Mouse (Mus musculus) gastrocnemius, postnatal 36 days (tissue): ENCODE results near the gene Sspo. TPM values are rescaled to one million over a fixed set of nuclear protein-coding genes. Genes with fewer than 3 reads are reported as not detected.
A peak's percentile ranks its signal among the peaks of the same experiment; 100 is the strongest.

ENCODE experiments used
- DNase-seq, 2 experiments: peaks; one replicate each; pipeline ENCODE4 v3.0.0; 2022
- intact Hi-C: fragments of 180-260 bp; cut with DNase I; formaldehyde crosslinking; loops from one replicate; pipeline ENCODE4 v1.15.1; 2025
- microRNA-seq, 2 experiments: library from miRNA; unstranded; fragments of <30 nt; microRNA quantifications; one replicate each; pipeline ENCODE4 v1.2.0; 2021
- total RNA-seq, 2 experiments: library from RNA; stranded (reverse); gene quantifications; 2 replicates each; pipeline ENCODE4 v1.2.3; 2021

The Sspo gene
- total RNA-seq, 2 experiments from 2014 or later: 0.39 to 0.54 TPM

DNA sequence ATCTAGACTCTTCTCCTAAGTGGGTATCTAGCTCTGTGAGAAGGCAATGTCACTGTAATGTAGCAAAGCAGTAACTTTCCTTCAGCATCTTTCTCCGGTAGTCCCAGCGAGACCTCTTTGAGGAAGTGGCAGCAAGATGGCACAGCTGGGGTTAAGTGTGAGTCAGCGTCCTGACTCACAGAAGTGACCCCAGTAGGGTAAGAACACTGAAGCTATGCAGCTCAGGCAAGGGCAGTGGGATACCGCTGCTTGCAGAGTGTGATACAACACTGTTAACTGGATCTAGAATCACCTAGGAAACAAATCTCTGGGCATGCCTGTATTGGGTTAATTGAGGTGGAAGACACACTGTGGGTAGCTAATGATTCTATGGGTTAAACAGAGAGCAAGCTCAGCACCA is 88.1 kb downstream of the Sspo start:
- no peak for DNase-seq
- intact Hi-C loops: loop anchor here (5.0 kb wide), 1 partner anchor 359 kb away; no protein-coding TSS in a partner anchor

DNA sequence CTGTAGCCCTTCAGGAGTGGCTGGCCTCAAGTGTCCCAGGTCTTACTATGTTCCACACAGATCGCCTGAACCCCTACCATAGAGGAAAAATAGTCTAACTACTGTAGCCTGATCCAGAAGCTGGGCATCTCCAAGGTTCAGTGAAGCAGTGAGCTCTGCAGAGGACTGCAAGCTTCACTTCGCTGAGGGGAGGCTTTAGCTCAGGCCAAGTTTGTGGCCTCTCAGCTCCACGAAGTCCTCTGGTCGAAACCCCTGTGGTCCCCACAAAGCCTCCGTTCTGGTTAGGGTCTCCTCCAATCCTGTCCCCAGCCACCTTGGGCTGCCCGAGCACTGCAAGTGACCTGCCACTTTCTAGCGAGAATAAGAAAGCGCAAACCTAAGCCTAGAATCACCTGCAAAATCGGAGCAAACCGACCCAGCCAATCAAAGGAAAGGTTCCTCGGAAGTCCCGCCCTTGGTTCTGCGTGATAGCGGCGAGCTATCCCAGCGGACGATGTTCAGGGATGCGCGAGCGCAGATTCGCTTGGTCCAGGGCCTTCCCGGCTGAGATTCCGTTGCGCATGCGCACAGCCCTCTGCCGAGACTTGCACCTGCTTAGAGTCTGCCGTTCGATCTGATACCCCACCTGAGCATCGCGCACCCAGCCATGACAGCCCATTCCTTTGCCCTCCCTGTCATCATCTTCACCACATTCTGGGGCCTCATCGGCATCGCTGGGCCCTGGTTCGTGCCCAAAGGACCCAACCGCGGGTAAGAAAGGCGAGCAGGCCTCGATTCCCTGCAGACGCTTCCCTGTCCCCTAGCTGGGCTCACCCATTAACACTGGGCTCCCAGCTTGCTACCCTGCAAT is 89.3 kb downstream of the Sspo start, which contains the start of gene Atp6v0e2:
TSS of gene Atp6v0e2 (plus strand) at position 511 of the 850 bp plus-strand sequence.
- DNase-seq: peak; percentile 73 to 79
- intact Hi-C loops: loop anchor here (5.0 kb wide), 1 partner anchor 360 kb away; no protein-coding TSS in a partner anchor

DNA sequence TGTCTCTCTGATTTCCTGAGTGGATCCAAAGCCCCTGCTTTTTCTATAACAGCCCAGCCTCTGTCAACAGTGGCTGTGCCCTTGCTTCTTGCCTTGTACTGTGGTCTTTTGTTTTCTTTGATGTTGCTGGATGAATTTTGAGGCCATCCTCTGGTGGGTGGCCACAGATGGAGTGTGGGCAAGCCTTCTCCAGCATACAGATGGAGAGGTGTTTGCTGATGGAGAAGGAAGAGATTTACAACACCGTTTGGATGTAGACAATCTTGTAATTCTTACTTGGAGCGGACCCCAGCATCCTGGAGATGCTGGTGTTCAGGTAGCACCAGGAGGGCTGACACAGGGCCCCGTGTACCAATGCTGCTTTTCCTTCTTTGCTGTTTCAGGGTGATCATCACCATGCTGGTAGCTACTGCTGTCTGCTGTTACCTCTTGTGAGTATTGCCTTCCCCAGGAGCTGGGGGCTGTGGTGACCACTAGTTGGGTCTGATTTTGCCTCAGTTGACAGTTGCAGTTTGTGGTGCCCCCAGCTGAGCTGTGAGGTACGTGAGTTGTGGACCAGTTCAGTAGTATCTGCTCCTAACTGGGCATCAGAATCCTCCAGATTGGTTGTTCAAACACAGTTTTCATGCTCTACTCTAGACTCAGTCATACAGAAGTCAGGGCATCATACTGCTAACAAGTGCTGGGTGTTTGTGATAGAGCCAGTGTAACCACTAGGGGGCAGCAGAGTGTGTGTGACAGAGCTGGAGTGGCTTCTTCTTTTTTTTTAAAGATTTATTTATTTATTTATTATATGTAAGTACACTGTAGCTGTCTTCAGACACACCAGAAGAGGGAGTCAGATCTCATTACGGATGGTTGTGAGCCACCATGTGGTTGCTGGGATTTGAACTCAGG is 91.1 kb downstream of the Sspo start:
- peak in 1 of 2 experiments; percentile 72 for DNase-seq
- intact Hi-C loops: loop anchor here (1.0 to 5.0 kb wide), 2 partner anchors 104 to 362 kb away; no protein-coding TSS in a partner anchor

DNA sequence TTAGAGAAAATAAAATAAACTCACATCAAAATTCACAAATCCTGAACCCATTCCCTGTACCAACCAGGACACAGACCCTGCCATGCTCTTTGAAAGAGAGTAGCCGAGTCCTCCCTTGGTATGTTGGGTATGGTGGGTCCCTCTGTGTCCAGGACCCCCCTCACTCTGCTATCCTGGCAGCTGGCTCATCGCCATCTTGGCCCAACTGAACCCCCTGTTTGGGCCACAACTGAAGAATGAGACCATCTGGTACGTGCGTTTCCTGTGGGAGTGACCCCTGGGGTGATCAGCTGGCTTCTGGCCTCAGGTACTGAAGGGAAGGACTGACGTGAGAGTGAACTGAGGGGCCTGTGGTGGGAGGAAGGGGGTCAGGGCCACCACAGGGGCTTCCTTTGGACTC is 91.8 kb downstream of the Sspo start:
- no peak for DNase-seq
- intact Hi-C loops: loop anchor here (5.0 kb wide), 1 partner anchor 363 kb away; no protein-coding TSS in a partner anchor

DNA sequence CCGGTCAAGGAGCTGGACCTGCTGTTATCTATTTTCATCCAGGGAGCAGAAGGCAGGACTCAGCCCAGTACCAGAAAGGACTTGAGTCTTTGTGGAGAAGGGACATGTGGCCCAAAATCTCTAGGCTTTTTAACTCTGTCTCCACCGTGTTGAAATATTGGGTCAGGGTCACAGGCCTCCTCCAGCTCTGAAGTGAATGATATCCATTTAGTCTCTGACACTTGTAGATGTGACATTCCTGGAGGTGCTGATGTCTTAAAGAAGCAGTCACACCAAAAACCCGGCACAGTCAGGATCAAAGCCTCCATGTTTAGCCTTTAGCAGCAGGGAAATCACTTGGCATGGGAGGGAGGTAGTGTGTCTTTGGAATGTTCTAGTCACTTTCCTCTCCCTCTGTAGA is 92.7 kb downstream of the Sspo start:
- no peak for DNase-seq
- intact Hi-C loops: no loop called here

DNA sequence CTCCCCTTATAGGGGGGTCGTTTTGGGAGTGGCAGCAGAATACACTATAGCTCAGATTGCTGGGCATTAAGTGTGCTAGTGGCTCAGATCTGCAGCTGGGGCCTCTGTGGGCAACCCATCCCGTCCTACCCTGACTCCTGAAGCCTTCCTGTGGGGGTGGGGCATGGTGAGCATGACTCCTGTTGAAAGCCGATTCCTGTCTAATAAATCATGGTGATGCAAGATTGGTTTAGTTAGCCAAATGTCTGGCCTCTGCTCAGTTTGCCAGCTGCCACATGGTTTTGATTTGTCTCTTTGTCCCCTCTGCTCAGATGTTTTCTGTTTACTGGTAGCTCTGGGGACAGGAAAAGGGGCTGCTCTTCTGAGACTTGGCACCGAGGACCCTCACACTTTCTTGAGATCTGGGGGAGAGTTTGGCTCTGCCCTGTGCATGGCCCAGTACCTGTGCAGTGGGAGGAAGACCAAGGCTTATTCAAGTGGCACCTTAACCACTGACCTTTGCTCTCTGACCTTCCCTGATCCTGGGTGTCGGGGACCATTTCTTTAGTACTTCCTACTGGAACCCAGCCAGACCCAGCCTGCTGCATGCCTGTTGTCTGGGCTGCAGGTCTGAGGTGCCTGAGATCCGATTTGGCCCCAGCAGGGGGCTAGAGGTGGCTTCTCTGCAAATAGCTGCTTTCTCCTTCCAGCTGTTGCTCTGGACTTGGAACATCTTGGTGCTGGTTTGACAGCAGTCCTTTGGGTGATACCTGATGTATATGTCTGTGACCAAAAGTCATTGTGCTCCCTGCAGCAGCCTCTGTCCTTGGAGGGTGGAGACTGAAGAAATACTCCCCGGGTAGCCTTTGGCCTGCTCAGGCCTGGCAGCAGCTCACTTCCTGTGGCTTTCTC is 93.8 kb downstream of the Sspo start:
- intact Hi-C loops: no loop called here
- peak in 1 of 2 experiments; percentile 72 for DNase-seq

DNA sequence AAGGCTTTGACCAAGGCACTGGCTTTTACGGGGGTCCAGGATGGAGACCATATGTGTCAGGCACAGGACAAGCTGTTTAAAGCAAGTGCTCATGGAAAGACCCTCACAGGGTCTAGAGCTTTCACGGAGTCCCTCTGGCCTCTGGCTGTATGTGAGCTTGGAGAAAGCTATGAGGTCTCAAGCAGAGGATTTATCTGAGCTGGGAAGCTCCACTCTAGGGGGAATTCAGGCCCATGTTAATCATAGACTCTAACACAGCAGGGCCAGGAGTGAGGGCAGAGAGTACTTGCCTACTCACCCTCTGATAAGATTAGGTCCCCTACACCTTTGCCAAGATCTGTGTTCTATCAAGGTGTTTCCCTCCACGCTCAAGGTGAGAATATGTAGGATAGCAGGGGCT is 94.6 kb downstream of the Sspo start:
- DNase-seq: no peak
- intact Hi-C loops: no loop called here

DNA sequence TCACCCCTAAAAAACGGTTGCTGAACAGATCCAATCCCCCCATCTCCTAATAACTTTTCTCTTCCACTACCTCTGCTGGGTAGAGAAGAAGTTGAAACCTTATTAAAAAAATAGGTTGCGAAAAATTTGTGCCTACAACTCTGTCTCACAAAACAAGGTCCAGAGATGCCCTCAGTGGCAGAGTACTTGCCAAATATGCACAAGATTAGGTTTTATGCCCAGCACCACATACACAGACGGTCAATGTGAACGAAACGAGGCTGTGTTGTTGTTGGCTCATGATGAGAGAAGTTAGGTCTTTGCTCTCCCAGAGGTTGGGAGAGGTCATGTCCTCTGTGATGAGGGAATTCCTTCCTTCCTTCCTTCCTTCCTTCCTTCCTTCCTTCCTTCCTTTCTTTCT is 97.2 kb downstream of the Sspo start:
- intact Hi-C loops: no loop called here
- DNase-seq: no peak

DNA sequence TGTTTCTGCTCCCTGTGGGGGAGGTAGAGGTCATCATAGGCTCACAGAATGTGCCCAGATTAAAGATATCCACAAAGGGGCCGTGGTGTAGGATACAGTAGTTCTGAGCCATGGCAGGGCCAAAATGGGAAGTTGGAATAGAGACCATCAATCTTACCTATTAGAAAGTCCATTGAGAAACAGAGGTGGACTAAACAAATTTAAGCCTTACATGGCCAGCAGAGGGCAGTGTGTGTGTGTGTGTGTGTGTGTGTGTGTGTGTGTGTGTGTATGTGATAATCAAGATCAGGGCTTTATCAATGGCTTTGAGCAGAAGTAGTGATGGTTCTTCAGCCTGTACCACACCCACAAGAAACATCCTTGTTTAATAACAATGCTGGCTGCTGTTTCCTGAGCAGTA is 98.2 kb downstream of the Sspo start:
- intact Hi-C loops: no loop called here
- no peak for DNase-seq

DNA sequence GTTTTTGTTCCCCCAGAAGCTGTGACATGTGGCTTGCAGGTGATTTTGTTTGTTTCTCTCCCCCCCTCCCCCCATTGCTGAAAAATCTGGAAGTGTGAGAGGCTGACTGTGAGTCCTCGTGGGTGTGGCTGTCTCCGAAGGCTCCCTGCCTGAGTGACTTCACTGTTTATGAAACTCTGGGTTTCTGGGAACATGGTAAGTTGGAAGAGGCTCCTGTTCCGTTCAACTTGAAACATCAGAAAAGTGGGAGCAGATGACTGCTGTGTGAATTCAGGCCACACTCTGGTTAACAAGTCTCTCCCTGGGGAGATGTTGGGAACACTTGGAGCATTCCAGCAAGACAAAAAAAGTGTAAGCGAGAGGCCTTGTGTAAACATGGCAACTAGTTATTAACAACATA is 98.8 kb downstream of the Sspo start:
- intact Hi-C loops: no loop called here
- DNase-seq: no peak

DNA sequence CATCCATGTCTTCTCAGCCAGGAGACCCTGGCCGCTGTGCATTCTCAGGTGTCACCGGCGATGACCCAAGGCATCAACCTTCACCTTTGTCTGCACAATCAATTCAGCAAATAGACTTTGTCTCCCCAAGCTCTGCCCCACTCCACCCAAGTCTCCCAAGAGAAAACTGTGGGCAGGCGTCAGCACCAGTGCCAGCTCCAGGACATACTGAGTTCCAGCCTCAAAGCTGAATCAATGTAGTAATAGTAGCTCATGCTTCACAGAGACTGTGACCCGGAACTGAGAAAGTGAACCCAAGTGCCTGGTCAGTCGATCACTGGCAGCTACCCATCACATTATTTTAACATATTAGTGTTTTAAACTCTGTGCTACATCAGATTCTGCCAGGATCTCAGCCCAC is 100.3 kb downstream of the Sspo start:
- DNase-seq: no peak
- intact Hi-C loops: no loop called here

Small RNAs within 50 kb of the gene (microRNA-seq; reads per million reads assigned to microRNA genes)
- gene Gm24325: 0 reads per million in 2 experiments

Other genes with a start within 250 kb of the Sspo start
- 10 to 100 TPM; 13.7 to 16.2 TPM for gene Krba1, start 52.6 kb upstream of the Sspo start, total RNA-seq
- 10 to 100 TPM; 38.3 to 42.4 TPM for gene Zfp467, start 2.4 kb upstream of the Sspo start, total RNA-seq
- 10 to 100 TPM; 39.4 to 51.3 TPM for gene Atp6v0e2, start 89.4 kb downstream of the Sspo start, total RNA-seq
- gene Lrrc61, start 106.6 kb downstream of the Sspo start, total RNA-seq: 10 to 100 TPM; 13.9 to 17.1 TPM
- gene Rarres2, start 124.6 kb downstream of the Sspo start, total RNA-seq: 10 to 100 TPM; 15.5 to 19.0 TPM
- not detected for gene Gm45021, start 141.4 kb downstream of the Sspo start, total RNA-seq
- 10 to 100 TPM; 19.4 to 29.3 TPM for gene Repin1, start 145.7 kb downstream of the Sspo start, total RNA-seq
- gene Gm44965, start 145.7 kb downstream of the Sspo start, total RNA-seq: 1 to 10 TPM in 1 of 2 experiments, not detected in 1; 2.1 TPM
- 1 to 10 TPM; 5.9 to 6.4 TPM for gene Zfp775, start 153.8 kb downstream of the Sspo start, total RNA-seq
- gene AI854703, start 178.5 kb downstream of the Sspo start, total RNA-seq: under 1 TPM; 0.25 to 0.48 TPM
- 1 to 10 TPM; 1.9 to 2.8 TPM for gene Gimap8, start 199.0 kb downstream of the Sspo start, total RNA-seq
- 1 to 10 TPM in 1 of 2 experiments, under 1 TPM in 1; 0.94 to 2.1 TPM for gene Gimap9, start 227.9 kb downstream of the Sspo start, total RNA-seq
- gene Gimap4, start 236.3 kb downstream of the Sspo start, total RNA-seq: 1 to 10 TPM; 4.1 to 6.5 TPM